Mouse (Mus musculus) kidney, embryonic 15.5 days (tissue): ENCODE results near the gene Pde1b. TPM values are rescaled to one million over a fixed set of nuclear protein-coding genes. Genes with fewer than 3 reads are reported as not detected.
A peak's percentile ranks its signal among the peaks of the same experiment; 100 is the strongest.

ENCODE experiments used
- ATAC-seq: fragments of 200-750 bp; cut with Nextera tagmentation; replicated peaks from 2 replicates; pipeline ENCODE4 v1.8.0; 2017; ENCODE audit warnings: moderate TSS enrichment; ENCODE audit not compliant: low FRiP score
- H3K27ac ChIP-seq: fragments of 300-500 bp; sonication (generic); 2 replicates; pipeline ENCODE4 v1.5.1; 2015; ENCODE audit warnings: mild to moderate bottlenecking, inconsistent platforms
- H3K27me3 ChIP-seq: fragments of 300-500 bp; sonication (generic); 2 replicates; pipeline ENCODE4 v1.6.1; 2015; ENCODE audit warnings: inconsistent platforms
- H3K36me3 ChIP-seq: fragments of 300-500 bp; sonication (generic); 2 replicates; pipeline ENCODE4 v1.6.1; 2015; ENCODE audit warnings: inconsistent platforms
- H3K4me1 ChIP-seq: fragments of 300-500 bp; sonication (generic); 2 replicates; pipeline ENCODE4 v1.6.1; 2015; ENCODE audit warnings: inconsistent platforms
- H3K4me2 ChIP-seq: fragments of 300-500 bp; sonication (generic); 2 replicates; pipeline ENCODE4 v1.6.1; 2015; ENCODE audit warnings: moderate library complexity, mild to moderate bottlenecking, inconsistent platforms
- H3K4me3 ChIP-seq: fragments of 300-500 bp; sonication (generic); replicated peaks from 2 replicates; pipeline ENCODE4 v1.5.1; 2015; ENCODE audit warnings: mild to moderate bottlenecking, inconsistent platforms
- H3K9ac ChIP-seq: fragments of 300-500 bp; sonication (generic); 2 replicates; pipeline ENCODE4 v1.6.1; 2015; ENCODE audit warnings: mild to moderate bottlenecking, inconsistent platforms
- H3K9me3 ChIP-seq: fragments of 300-500 bp; sonication (generic); replicated peaks from 2 replicates; pipeline ENCODE4 v1.6.1; 2016; ENCODE audit warnings: inconsistent platforms
- WGBS: fragments of 180-500 bp; shearing (Covaris S2); methylation state at CpG from one replicate; pipeline ENCODE4 v1.1.7; 2015; ENCODE audit warnings: mixed read lengths; 5-methylcytosine and 5-hydroxymethylcytosine counted together
- polyA plus RNA-seq: library from polyadenylated mRNA; unstranded; fragments of >200 nt; fragmentation: Nextera tagmentation; extraction: Ambion mirVana; gene quantifications from 2 replicates; pipeline ENCODE4 v1.2.1, GENCODE M21; 2015

Gene Pde1b
- polyA plus RNA-seq, 1 experiment from 2014 or later = 4.8 TPM

DNA sequence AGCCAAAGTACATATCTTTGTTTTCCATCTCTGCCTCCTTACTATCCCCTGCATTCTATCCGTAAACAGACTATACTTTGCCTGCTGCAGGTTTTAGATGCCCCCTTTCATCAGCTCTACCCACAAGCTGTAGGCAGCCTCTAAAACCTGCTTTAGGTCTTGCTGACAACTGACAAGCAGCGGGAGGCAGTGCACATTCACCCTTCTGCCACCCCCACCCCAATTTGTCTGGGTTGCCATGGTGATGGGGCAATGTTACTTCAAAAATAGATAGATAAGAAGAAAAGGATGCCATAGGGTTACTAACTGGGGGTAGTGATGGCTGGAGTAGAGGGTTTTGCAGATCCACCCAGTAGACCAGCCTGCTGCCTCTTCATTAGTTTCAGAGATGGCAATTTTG, 18.3 kb upstream of the Pde1b start:
- H3K4me1 ChIP-seq = no peaks in the 10 kb centered on the region
- H3K27ac ChIP-seq = no peak overlapping the region
- H3K4me2 ChIP-seq = no peak overlapping the region
- H3K4me3 ChIP-seq = no peak overlapping the region
- ATAC-seq = no peak
- 0 out of 2 replicates have a peak, but pooled peaks cover 3% of the 10 kb centered on the region for H3K27me3 ChIP-seq
- no peaks in the 10 kb centered on the region for H3K9me3 ChIP-seq
- no peak overlapping the region for H3K9ac ChIP-seq
- no peaks in the 10 kb centered on the region for H3K36me3 ChIP-seq
- 53% methylated on average over 2 of the region's 2 CpGs for WGBS

DNA sequence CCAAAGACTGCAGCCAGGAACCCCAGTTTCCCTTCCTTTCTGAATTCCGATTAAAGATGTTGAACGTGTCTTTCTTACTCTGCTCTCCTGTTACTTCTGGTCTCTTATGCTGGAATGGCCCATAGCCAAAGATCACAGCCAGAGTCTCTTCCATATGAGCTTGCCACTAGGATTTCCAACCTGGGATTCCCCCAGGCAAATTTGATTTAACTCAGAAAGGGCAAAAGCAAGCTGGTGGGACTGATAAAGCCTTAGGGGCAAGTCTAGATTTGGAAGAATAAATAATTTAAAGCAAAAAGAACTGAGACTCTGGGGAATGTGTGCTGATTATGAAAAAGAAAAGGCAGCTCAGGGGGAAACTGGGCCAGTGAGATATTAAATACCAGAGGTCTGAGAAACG, 17.7 kb upstream of the Pde1b start:
- Histone ChIP-seq H3K9ac (no peak overlapping the region), H3K27ac (no peak overlapping the region), H3K9me3 (no peaks in the 10 kb centered on the region), H3K4me2 (no peak overlapping the region), H3K27me3 (0 out of 2 replicates have a peak, but pooled peaks cover 3% of the 10 kb centered on the region), H3K4me1 (no peaks in the 10 kb centered on the region), H3K36me3 (no peaks in the 10 kb centered on the region), H3K4me3 (no peak overlapping the region)
- ATAC-seq = no peak
- WGBS = 58% methylated on average over 3 of the region's 3 CpGs

DNA sequence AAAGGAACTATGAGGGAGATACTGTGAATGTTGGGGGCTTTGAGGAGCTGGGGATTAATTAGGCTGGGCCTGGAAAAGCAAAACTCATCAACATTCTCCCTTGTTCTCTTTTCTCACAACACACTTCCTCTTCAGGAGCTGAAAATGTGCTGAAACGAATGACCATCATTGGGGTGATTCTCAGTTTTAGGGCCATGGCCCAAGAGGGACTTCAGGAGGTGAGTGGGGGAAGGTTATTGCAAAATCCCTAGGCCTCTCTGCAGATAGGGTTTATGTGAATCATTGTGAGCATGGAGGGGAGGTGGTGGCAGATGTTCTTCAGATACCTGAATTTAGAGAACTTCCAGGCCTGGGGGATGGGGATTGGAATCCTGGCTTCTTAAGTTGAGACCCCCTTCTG, 16.2 kb upstream of the Pde1b start:
- ATAC-seq = no peak
- no peaks in the 10 kb centered on the region for H3K36me3 ChIP-seq
- 0 out of 2 replicates have a peak, but pooled peaks cover 3% of the 10 kb centered on the region for H3K27me3 ChIP-seq
- H3K9me3 ChIP-seq = no peaks in the 10 kb centered on the region
- H3K4me3 ChIP-seq = no peak overlapping the region
- no peak overlapping the region for H3K27ac ChIP-seq
- 55% methylated on average over 1 of the region's 1 CpGs for WGBS
- H3K4me1 ChIP-seq = no peaks in the 10 kb centered on the region
- no peak overlapping the region for H3K4me2 ChIP-seq
- no peak overlapping the region for H3K9ac ChIP-seq

DNA sequence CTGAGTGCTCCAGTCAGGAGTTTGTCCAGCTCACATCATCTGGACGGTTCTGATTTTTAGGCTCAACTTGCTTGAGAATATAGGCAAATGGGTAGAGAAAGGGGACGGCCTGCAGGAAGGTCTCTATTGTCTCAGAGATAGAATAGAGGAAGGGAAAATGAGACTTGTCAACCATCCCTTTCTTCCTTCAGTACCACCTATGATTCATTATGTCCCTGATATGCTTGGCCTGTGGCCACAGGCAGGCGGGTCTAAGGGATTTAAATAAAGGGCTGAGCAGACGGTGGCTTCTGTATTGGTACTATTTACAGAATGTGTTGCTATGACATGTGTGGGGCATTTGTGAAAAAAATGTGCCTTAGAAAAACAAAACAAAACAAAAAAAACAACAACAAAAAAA, 14.5 kb upstream of the Pde1b start:
- Histone ChIP-seq H3K27me3 (no peaks in the 10 kb centered on the region), H3K4me3 (no peak overlapping the region), H3K27ac (no peak overlapping the region), H3K4me2 (no peak overlapping the region), H3K9me3 (no peaks in the 10 kb centered on the region), H3K36me3 (no peaks in the 10 kb centered on the region), H3K4me1 (no peaks in the 10 kb centered on the region), H3K9ac (no peak overlapping the region)
- ATAC-seq = no peak
- WGBS = 60% methylated on average over 4 of the region's 4 CpGs

DNA sequence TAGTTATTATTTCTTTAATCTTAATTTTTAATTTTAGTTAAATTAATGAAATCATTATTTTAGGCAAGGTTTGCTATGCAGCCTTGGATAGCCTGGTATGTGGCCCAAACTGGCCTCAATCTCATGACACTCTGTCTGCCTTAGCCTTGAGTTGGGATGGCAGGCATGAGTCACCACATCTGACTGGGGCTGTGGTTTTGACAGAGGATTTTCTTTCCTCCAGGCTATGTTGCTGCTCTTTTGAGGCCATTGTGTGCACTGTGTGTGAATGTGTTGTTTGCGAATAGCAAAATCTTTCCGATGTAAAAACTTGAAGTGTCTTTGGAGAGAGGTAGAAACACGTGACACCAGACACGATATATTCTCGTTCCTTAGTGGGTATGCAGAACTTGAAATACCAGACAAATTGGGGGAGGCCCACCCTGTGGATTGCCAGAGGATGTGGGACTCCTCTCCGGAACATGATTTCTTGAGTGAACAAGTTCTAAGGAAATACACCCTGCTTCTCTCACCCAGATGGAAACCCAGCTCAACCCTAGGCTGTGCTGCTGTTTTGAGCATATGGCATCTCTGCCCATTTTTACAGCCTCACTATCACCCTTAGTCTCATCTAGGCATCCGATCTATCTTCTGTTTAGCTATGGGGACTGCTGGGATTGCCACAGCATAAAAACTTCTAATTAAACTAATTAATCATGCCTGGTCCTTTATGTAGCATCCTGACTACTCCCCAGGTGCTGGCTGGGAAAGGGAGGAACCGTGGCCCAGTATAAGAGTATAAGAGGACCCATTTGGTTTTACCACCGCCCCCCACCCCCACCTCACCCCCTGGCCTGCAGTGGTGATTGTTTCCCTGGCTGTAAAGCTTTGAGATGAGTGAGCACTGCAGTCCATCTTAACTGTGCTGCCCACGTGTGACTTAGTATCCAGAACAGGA, 6.4 kb upstream of the Pde1b start:
- Histone ChIP-seq H3K27me3 (peaks cover 15% of the 10 kb centered on the region), H3K4me2 (no peak overlapping the region), H3K9ac (no peak overlapping the region), H3K36me3 (no peaks in the 10 kb centered on the region), H3K27ac (no peak overlapping the region), H3K4me3 (no peak overlapping the region), H3K4me1 (peaks cover 11% of the 10 kb centered on the region), H3K9me3 (no peaks in the 10 kb centered on the region)
- WGBS = 56% methylated on average over 10 of the region's 10 CpGs
- ATAC-seq = no peak

DNA sequence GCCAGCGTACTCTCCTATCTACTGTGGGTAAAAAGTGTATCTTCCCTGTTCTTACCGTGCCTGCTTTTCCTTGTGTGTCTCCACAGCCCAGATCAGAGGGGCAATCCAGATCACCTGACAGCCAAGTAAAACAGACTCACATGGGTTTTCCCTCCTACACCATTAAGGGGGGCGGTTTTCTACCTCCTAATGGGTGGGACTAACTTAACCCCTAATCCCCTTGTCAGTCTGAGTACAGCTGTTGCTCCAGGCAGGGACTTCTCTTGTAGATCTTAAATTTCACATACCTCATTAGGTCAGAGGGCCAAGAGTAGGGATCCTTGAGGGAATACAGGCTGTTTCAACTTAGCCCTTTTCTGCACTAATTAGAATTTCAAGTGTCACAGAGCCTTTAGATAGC, 4.7 kb upstream of the Pde1b start:
- Histone ChIP-seq H3K9ac (no peak overlapping the region), H3K36me3 (no peaks in the 10 kb centered on the region), H3K4me1 (peaks cover 24% of the 10 kb centered on the region), H3K4me2 (no peak overlapping the region), H3K9me3 (no peaks in the 10 kb centered on the region), H3K4me3 (no peak overlapping the region), H3K27ac (no peak overlapping the region), H3K27me3 (peaks cover 27% of the 10 kb centered on the region)
- 19% methylated on average over 3 of the region's 3 CpGs for WGBS
- no peak; the same call in 1 of the 2 replicates for ATAC-seq

DNA sequence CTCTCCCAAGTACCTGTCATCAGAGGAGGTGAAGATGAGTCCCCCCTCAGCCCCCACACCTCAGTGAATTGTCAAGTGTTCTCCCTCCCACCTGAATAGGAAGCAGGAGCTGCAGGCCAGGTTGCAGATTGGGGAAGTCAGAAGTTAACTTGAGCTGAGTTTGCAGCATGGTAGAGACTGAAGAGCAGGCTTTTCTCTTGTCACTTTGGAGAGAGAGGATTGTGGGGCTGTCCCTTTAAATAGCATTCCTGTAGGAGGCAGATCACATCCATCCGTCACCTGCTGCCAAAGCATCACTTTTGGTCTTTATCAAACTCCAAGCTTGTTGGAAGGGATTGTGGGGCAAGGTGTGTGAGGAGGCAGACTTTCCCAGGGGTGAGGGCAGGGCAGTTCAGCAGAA, 2.1 kb upstream of the Pde1b start:
- no peak overlapping the region for H3K4me2 ChIP-seq

DNA sequence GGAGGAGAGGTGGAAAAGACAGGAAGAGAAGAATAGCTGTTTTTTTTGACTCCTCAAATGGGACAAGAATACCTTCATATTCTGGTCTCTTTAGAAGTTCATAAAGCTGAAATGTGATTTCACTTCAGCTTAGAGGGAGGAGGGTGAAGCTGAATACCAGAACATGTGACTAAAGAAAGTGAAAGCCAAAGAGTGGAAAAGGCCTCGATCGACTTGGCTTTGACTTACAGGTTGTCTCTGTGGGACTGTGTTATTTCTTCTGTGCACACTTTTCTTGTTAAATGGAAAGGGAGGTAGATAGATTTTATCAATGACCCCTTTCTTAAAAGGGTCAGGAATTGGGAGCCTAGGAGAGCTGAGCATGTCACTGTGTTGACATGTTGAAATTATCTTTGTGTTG, 1.6 kb upstream of the Pde1b start:
- H3K36me3 ChIP-seq = no peaks in the 10 kb centered on the region
- H3K9ac ChIP-seq = no peak overlapping the region
- H3K27ac ChIP-seq = no peak overlapping the region
- H3K9me3 ChIP-seq = no peaks in the 10 kb centered on the region
- H3K4me2 ChIP-seq = no peak overlapping the region
- ATAC-seq = no peak
- peaks cover 56% of the 10 kb centered on the region for H3K27me3 ChIP-seq
- H3K4me3 ChIP-seq = no peak overlapping the region
- H3K4me1 ChIP-seq = peaks cover 28% of the 10 kb centered on the region
- WGBS = 57% methylated on average over 2 of the region's 2 CpGs

More for the DNA sequence above, 2.1 kb upstream of the Pde1b start:
- H3K9ac ChIP-seq = no peak overlapping the region
- H3K9me3 ChIP-seq = no peaks in the 10 kb centered on the region
- H3K36me3 ChIP-seq = no peaks in the 10 kb centered on the region
- H3K27ac ChIP-seq = no peak overlapping the region
- ATAC-seq = no peak
- no peak overlapping the region for H3K4me3 ChIP-seq
- 84% methylated on average over 1 of the region's 1 CpGs for whole genome bisulfite sequencing
- H3K4me1 ChIP-seq = peaks cover 28% of the 10 kb centered on the region
- H3K27me3 ChIP-seq = peaks cover 53% of the 10 kb centered on the region

DNA sequence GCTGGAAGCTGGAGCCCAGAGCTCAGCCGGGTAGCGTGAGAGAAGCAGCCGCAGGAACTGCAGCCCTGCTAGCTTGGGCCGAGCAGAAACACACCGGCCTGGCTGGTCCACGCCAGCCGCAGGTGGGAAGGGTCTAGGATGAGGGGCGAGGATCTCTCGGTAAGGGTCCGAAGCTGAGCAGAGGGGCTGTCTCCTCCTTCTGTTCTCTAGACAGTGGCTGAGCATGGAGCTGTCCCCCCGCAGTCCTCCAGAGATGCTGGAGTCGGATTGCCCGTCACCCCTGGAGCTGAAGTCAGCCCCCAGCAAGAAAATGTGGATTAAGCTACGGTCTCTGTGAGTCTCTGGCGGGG, 392 bp downstream of the Pde1b start:
- Histone ChIP-seq H3K27ac (0 out of 2 replicates have a peak overlapping the region, but pooled peaks have one; percentile 52), H3K9me3 (no peaks in the 10 kb centered on the region), H3K9ac (peak overlapping the region; percentile 52), H3K36me3 (no peaks in the 10 kb centered on the region), H3K27me3 (peaks cover 59% of the 10 kb centered on the region), H3K4me1 (peaks cover 22% of the 10 kb centered on the region), H3K4me2 (peak overlapping the region; percentile 98), H3K4me3 (peak overlapping the region; percentile 61)
- under 1% methylated on average over 15 of the region's 15 CpGs for WGBS
- peak; percentile 61; the same call in 1 of the 2 replicates for ATAC-seq

DNA sequence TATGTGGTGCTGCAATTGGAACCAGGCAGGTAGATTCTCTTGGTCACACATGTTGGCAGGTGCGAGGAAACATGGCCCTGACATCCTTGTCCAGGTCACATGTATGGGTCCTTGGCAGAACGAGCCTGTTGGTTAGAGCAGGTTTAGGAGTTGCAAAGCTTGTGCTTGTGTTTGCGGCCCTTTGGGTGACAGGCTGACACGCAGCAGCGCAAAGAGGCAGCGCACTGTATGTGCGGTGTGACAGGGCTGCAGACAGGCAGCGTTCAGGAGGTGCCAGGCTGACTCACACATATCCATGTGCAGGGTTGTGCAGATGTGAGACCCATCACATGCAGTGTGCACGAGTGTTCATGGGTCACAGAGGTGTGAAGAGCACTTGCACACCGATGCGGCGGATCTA, 826 bp downstream of the Pde1b start:
- peaks cover 59% of the 10 kb centered on the region for H3K27me3 ChIP-seq

DNA sequence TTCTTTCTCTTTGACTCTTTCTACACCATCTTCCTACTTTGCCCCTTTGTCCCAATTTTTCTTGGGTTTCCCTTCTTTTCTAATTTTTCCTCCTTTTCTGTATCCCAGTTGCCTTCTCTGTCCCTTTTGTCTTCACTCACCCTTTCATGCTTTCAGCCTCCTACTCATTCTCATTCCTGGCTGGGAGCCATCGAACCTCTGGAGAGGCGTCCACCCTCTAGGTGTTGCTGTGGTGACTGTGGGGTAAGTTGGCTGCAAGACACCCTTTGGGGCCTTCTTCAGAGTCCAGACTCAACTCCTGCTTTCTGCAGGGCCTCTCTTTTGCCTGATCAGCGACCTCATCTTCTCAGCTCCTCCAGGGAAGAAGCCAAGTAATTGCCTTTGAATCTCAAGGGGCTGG, 6.5 kb downstream of the Pde1b start:
- Histone ChIP-seq H3K27me3 (peaks cover 27% of the 10 kb centered on the region), H3K4me2 (no peak overlapping the region), H3K27ac (no peak overlapping the region), H3K4me3 (no peak overlapping the region), H3K36me3 (no peaks in the 10 kb centered on the region), H3K4me1 (peaks cover 7% of the 10 kb centered on the region; the same call in 1 of the 2 replicates), H3K9me3 (no peaks in the 10 kb centered on the region), H3K9ac (no peak overlapping the region)
- ATAC-seq = no peak
- 69% methylated on average over 3 of the region's 3 CpGs for WGBS

More for the DNA sequence above, 826 bp downstream of the Pde1b start:
- Histone ChIP-seq H3K4me2 (peak overlapping the region; percentile 98), H3K4me1 (peaks cover 19% of the 10 kb centered on the region; the same call in 1 of the 2 replicates), H3K4me3 (peak overlapping the region; percentile 61), H3K27ac (no peak overlapping the region), H3K9me3 (no peaks in the 10 kb centered on the region), H3K9ac (peak overlapping the region; percentile 52; the same call in 1 of the 2 replicates), H3K36me3 (no peaks in the 10 kb centered on the region)
- 0 out of 2 replicates have a peak, but pooled peaks have one; percentile 19 for ATAC-seq
- WGBS = 47% methylated on average over 12 of the region's 12 CpGs

DNA sequence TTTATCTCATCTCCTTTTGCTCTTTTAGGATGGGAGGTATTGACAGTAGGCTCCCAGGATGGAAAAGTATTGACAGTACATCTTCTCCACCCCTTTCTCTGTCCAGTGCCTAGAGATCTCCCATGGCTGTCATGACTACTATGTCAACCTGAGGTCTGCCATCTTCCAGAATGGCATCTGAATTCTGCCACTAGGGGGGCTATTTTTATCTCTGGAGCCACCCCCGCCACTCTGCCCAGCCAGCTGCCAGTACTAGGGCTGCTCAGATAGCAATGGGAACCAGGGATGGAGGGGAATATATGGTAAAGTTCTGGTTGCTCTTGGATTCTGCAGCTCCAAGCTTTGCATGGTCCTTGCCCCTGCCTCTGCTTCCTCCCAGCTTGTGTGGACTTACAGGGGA, 8.8 kb downstream of the Pde1b start:
- peaks cover 7% of the 10 kb centered on the region; the same call in 1 of the 2 replicates for H3K27me3 ChIP-seq
- ATAC-seq = no peak
- H3K9me3 ChIP-seq = no peaks in the 10 kb centered on the region
- no peak overlapping the region for H3K4me3 ChIP-seq
- H3K4me2 ChIP-seq = no peak overlapping the region
- no peak overlapping the region for H3K27ac ChIP-seq
- no peak overlapping the region for H3K9ac ChIP-seq
- H3K36me3 ChIP-seq = no peaks in the 10 kb centered on the region
- peaks cover 14% of the 10 kb centered on the region for H3K4me1 ChIP-seq
- WGBS = 63% methylated on average over 1 of the region's 1 CpGs
